Mouse (Mus musculus) liver, embryonic 14.5 days (tissue): ENCODE results near the gene Arl6ip4.

Experiments used
- CTCF ChIP-seq: IDR thresholded peaks from 2 replicates; pipeline ENCODE4 v1.5.1; 2016; ENCODE audit warnings: antibody characterized with exemption, low read depth, control low read depth
- EP300 ChIP-seq: IDR thresholded peaks from 2 replicates; pipeline ENCODE4 v1.6.1; 2016; ENCODE audit warnings: antibody characterized with exemption, low read depth

GRCm38 (mm10) chr5:124115531-124115930 lies 358 bp upstream of the Arl6ip4 start:
- TF ChIP-seq CTCF (no peak), EP300 (no peak)
